Mouse (Mus musculus) kidney, adult 2 months (tissue): ENCODE results near the gene Cmtm6. TPM values are rescaled to one million over a fixed set of nuclear protein-coding genes. Genes with fewer than 3 reads are reported as not detected.
"Not testable (repeated sequence)": the region's sequence is repeated elsewhere in the genome, so short reads cannot be mapped to it uniquely, and the experiment has no call there.

Experiments
- DNase-seq: peaks from one replicate; pipeline ENCODE4 v3.0.0; 2021
- H3K27ac ChIP-seq: fragments of 200-500 bp; 2 replicates; pipeline ENCODE4 v1.5.1; 2012; ENCODE audit warnings: low read depth, low read length, control low read depth, inconsistent platforms; ENCODE audit not compliant: insufficient read depth
- H3K27me3 ChIP-seq: fragments of 200-500 bp; replicated peaks from 2 replicates; pipeline ENCODE4 v1.6.1; 2012; ENCODE audit warnings: mild to moderate bottlenecking, moderate library complexity, low read length, inconsistent platforms; ENCODE audit not compliant: control insufficient read depth, insufficient read depth
- H3K36me3 ChIP-seq: fragments of 200-500 bp; 2 replicates; pipeline ENCODE4 v1.6.1; 2012; ENCODE audit warnings: mild to moderate bottlenecking, moderate library complexity, low read length, inconsistent platforms; ENCODE audit not compliant: control insufficient read depth, insufficient read depth
- H3K4me1 ChIP-seq: fragments of 200-500 bp; 2 replicates; pipeline ENCODE4 v1.6.1; 2011; ENCODE audit warnings: low read length; ENCODE audit not compliant: control insufficient read depth, insufficient read depth
- H3K4me3 ChIP-seq: fragments of 200-500 bp; 2 replicates; pipeline ENCODE4 v1.5.1; 2011; ENCODE audit warnings: mild to moderate bottlenecking, low read depth, low read length, control low read depth; ENCODE audit not compliant: insufficient read depth
- CTCF ChIP-seq: fragments of 200-500 bp; conservative IDR thresholded peaks from 2 replicates; pipeline ENCODE4 v1.5.1; 2011; ENCODE audit warnings: low read depth, mild to moderate bottlenecking, control low read depth, low read length, moderate library complexity, mixed read lengths; ENCODE audit not compliant: insufficient read depth, insufficient read length
- POLR2A ChIP-seq: fragments of 200-500 bp; IDR thresholded peaks from one replicate; pipeline ENCODE4 v1.6.1; 2011; ENCODE audit warnings: low read depth, low read length, control low read depth
- WGBS: fragments of 180-500 bp; shearing (Covaris S2); methylation state at CpG from one replicate; pipeline ENCODE4 v1.1.7; 2018; 5-methylcytosine and 5-hydroxymethylcytosine counted together
- polyA plus RNA-seq: library from polyadenylated mRNA; depleted of rRNA; stranded (reverse); fragments of >200 nt; gene quantifications from 2 replicates; pipeline ENCODE4 v1.2.3, GENCODE M21; 2012

Cmtm6 gene
- polyA plus RNA-seq, 1 experiment = 70.5 TPM

- peak; percentile 89 for DNase-seq
- Histone ChIP-seq H3K27me3 (no peaks in the 10 kb centered on the region), H3K36me3 (peaks cover 2% of the 10 kb centered on the region; the same call in 1 of the 2 replicates), H3K4me3 (peak overlapping the region; percentile 34), H3K4me1 (peaks cover 12% of the 10 kb centered on the region; the same call in 1 of the 2 replicates), H3K27ac (peak overlapping the region; percentile 92)
- WGBS = 45% methylated on average over 2 of the region's 2 CpGs
- TF ChIP-seq CTCF (no peak), POLR2A (no peak)
These were observed 29.9 kb upstream of the Cmtm6 start for GRCm38 (mm10) chr9:114701031-114701430.

DNA sequence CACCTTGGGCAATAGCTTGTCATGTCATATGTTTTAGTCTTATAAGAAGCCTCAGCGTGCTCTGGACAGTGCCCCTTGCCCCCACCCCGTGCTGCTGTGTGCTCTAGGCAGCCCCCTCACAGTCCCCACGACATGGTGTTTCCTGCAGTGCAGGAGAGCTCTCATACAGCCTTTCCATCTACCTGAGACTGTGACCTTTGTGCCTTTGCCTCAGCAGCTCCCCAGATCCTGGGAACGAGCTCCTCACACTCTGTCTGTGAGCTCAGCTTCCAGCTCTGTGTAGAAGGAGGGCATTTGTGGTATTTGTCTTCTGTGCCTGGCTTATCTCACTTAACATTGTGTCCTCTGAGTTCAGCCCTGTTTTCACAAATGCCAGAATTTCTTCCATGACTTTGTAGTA, 29.0 kb upstream of the Cmtm6 start:
- peak; percentile 81 for DNase-seq
- H3K27ac ChIP-seq = peak overlapping the region; percentile 24
- TF ChIP-seq CTCF (no peak), POLR2A (no peak)
- H3K4me1 ChIP-seq = peaks cover 12% of the 10 kb centered on the region; the same call in 1 of the 2 replicates
- WGBS = 45% methylated on average over 4 of the region's 4 CpGs
- no peak overlapping the region for H3K4me3 ChIP-seq
- peaks cover 2% of the 10 kb centered on the region; the same call in 1 of the 2 replicates for H3K36me3 ChIP-seq
- H3K27me3 ChIP-seq = no peaks in the 10 kb centered on the region

DNA sequence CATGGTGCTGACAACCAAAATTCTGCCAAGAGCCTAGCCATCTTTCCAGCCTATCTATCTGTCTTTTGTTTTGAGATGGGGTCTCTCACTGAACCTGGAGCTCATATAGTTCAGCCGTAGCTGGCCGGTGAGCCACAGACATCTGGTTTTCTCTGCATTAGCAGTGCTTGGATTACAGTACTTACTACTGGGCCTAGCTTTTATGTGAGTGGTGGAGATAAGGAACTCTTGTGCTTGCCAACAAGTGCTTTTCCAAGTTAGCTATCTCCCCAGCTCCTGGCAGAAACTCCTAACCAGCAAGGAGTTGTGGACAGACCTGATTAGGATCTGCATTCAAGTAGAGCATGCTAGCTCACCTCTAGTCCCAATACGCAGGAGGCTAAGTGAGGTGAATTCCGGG, 23.1 kb upstream of the Cmtm6 start:
- Histone ChIP-seq H3K4me1 (no peaks in the 10 kb centered on the region), H3K27ac (no peak overlapping the region), H3K27me3 (no peaks in the 10 kb centered on the region), H3K36me3 (peaks cover 2% of the 10 kb centered on the region), H3K4me3 (no peak overlapping the region)
- DNase-seq = no peak
- TF ChIP-seq CTCF = no peak
- no peak for TF ChIP-seq POLR2A
- WGBS = 84% methylated on average over 4 of the region's 4 CpGs

- peak; percentile 68 for DNase-seq
- Histone ChIP-seq H3K4me1 (peaks cover 16% of the 10 kb centered on the region), H3K27me3 (no peaks in the 10 kb centered on the region), H3K36me3 (peaks cover 2% of the 10 kb centered on the region), H3K4me3 (no peak overlapping the region), H3K27ac (no peak overlapping the region)
- WGBS = 73% methylated on average over 7 of the region's 7 CpGs
- TF ChIP-seq POLR2A (no peak), CTCF (peak; percentile 49; the same call in 1 of the 2 replicates)
These were observed 20.6 kb upstream of the Cmtm6 start for GRCm38 (mm10) chr9:114710345-114710744.

GRCm38 (mm10) chr9:114713481-114713880, 17.4 kb upstream of the Cmtm6 start:
- H3K27ac ChIP-seq = peak overlapping the region; percentile 94
- peak; percentile 94 for DNase-seq
- peaks cover 34% of the 10 kb centered on the region for H3K4me1 ChIP-seq
- H3K36me3 ChIP-seq = no peaks in the 10 kb centered on the region; the same call in none of the 2 replicates
- no peak for TF ChIP-seq POLR2A
- TF ChIP-seq CTCF = no peak
- WGBS = 44% methylated on average over 7 of the region's 7 CpGs
- H3K4me3 ChIP-seq = no peak overlapping the region
- H3K27me3 ChIP-seq = no peaks in the 10 kb centered on the region

DNA sequence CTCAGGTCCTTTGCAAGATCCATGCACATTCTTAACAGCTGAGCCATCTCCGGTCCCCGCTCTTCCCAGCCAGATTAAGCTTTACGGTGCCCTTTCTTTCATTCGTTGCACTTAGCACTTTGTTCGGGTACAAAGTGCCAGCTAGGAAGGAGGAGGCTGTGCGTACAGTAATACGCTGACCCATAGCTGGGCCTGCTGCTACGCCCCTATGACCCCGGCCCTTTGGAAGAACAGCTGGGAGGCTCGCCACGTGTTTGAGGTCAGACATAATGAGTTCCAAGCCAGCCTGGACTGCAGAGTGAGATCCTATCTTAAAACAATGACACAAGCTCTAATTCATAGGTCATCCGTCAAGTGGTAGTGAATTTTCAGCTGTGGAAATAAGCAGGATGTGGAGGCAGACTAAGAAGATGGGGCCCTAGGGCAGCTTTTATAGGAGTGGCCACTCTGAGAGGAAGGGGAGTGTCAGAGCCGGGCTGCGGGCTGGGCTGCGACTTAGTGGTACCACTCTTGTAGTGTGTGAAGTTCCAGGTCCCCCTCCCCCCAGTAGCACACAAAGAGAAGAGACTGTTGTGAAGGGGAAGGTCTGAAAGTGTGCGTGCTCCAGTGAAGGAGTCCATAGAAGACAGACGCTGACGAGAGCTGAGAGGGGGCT, 14.1 kb upstream of the Cmtm6 start:
- DNase-seq = peak; percentile 95
- TF ChIP-seq CTCF (no peak), POLR2A (no peak)
- no peak overlapping the region for H3K4me3 ChIP-seq
- WGBS = 45% methylated on average over 18 of the region's 18 CpGs
- peaks cover 6% of the 10 kb centered on the region for H3K36me3 ChIP-seq
- no peaks in the 10 kb centered on the region for H3K27me3 ChIP-seq
- H3K4me1 ChIP-seq = peaks cover 34% of the 10 kb centered on the region
- peak overlapping the region; percentile 90 for H3K27ac ChIP-seq

- Histone ChIP-seq H3K4me3 (no peak overlapping the region), H3K4me1 (peaks cover 4% of the 10 kb centered on the region), H3K27ac (no peak overlapping the region), H3K36me3 (peaks cover 6% of the 10 kb centered on the region), H3K27me3 (no peaks in the 10 kb centered on the region)
- peak; percentile 74 for TF ChIP-seq CTCF
- no peak for TF ChIP-seq POLR2A
- 4% methylated on average over 3 of the region's 3 CpGs for WGBS
- DNase-seq = peak; percentile 65
These were observed 3.6 kb upstream of the Cmtm6 start for GRCm38 (mm10) chr9:114727315-114727714.

- H3K27ac ChIP-seq, H3K27me3 ChIP-seq, DNase-seq, H3K4me3 ChIP-seq, H3K4me1 ChIP-seq, H3K36me3 ChIP-seq: not testable (repeated sequence)
- 32% methylated on average over 2 of the region's 2 CpGs for WGBS
These were observed 2.5 kb upstream of the Cmtm6 start for GRCm38 (mm10) chr9:114728432-114728831.
